Mouse (Mus musculus): ENCODE data around the gene Crkl. TPM values are rescaled to one million over a fixed set of nuclear protein-coding genes. Genes with fewer than 3 reads are reported as not detected.

Crkl gene
- polyA plus RNA-seq (2015; fragmentation: Nextera tagmentation; extraction: Ambion mirVana): 43.2 and 52.2 TPM in 2 replicates

- peak; percentile 98 for ATAC-seq (replicated peaks; ENCODE audit: extremely low read depth, insufficient read depth, low FRiP score)
- Histone ChIP-seq H3K4me1 (ENCODE audit: control insufficient read depth, insufficient read depth, low read length) (peaks cover 17% of the 10 kb centered on the region), H3K4me2 (ENCODE audit: low read depth, low read length) (peak within 1 kb of the TSS; percentile 92), H3K27me3 (ENCODE audit: control insufficient read depth, insufficient read depth, low read length) (no peaks in the 10 kb centered on the region), H3K9me3 (replicated peaks; ENCODE audit: control insufficient read depth, low read length) (no peaks in the 10 kb centered on the region), H3K9ac (ENCODE audit: low read length) (peak within 1 kb of the TSS; percentile 90), H3K27ac (ENCODE audit: low read length) (peak within 1 kb of the TSS; percentile 93), H3K4me3 (ENCODE audit: low read length) (peak within 1 kb of the TSS; percentile 87), H3K36me3 (ENCODE audit: control insufficient read depth, insufficient read depth) (peaks cover 4% of the 10 kb centered on the region; the same call in 1 of the 2 replicates)
- WGBS: under 1% methylated on average over 63 of the region's 63 CpGs
Observed at GRCm38 (mm10) chr16:17451541-17452372, at the start of gene Crkl. Gene Crkl, plus strand, starts transcription at chr16:17451987.

GRCm38 (mm10) chr16:17402855-17403254, 48.9 kb upstream of the Crkl start:
- ATAC-seq (replicated peaks; ENCODE audit: extremely low read depth, insufficient read depth, low FRiP score): no peak
- Histone ChIP-seq H3K4me2 (ENCODE audit: low read depth, low read length) (no peak overlapping the region), H3K9me3 (replicated peaks; ENCODE audit: control insufficient read depth, low read length) (no peaks in the 10 kb centered on the region), H3K36me3 (ENCODE audit: control insufficient read depth, insufficient read depth) (peaks cover 3% of the 10 kb centered on the region; the same call in 1 of the 2 replicates), H3K27me3 (ENCODE audit: control insufficient read depth, insufficient read depth, low read length) (no peaks in the 10 kb centered on the region), H3K9ac (ENCODE audit: low read length) (no peak overlapping the region), H3K4me3 (ENCODE audit: low read length) (no peak overlapping the region), H3K4me1 (ENCODE audit: control insufficient read depth, insufficient read depth, low read length) (peaks cover 12% of the 10 kb centered on the region), H3K27ac (ENCODE audit: low read length) (no peak overlapping the region)
- WGBS: 60% methylated on average over 1 of the region's 1 CpGs

GRCm38 (mm10) chr16:17405271-17405696, 46.5 kb upstream of the Crkl start:
- Histone ChIP-seq H3K27me3 (ENCODE audit: control insufficient read depth, insufficient read depth, low read length) (no peaks in the 10 kb centered on the region), H3K9me3 (replicated peaks; ENCODE audit: control insufficient read depth, low read length) (no peaks in the 10 kb centered on the region), H3K27ac (ENCODE audit: low read length) (peak overlapping the region; percentile 79), H3K4me2 (ENCODE audit: low read depth, low read length) (peak overlapping the region; percentile 89), H3K4me1 (ENCODE audit: control insufficient read depth, insufficient read depth, low read length) (peaks cover 18% of the 10 kb centered on the region), H3K9ac (ENCODE audit: low read length) (peak overlapping the region; percentile 79), H3K4me3 (ENCODE audit: low read length) (peak overlapping the region; percentile 69), H3K36me3 (ENCODE audit: control insufficient read depth, insufficient read depth) (peaks cover 3% of the 10 kb centered on the region; the same call in 1 of the 2 replicates)
- WGBS: under 1% methylated on average over 22 of the region's 22 CpGs
- ATAC-seq (replicated peaks; ENCODE audit: extremely low read depth, insufficient read depth, low FRiP score): peak; percentile 72

- peaks cover 3% of the 10 kb centered on the region; the same call in 1 of the 2 replicates for H3K36me3 ChIP-seq (ENCODE audit: control insufficient read depth, insufficient read depth)
- H3K4me3 ChIP-seq (ENCODE audit: low read length): peak within 1 kb of the TSS; percentile 69
- peak within 1 kb of the TSS; percentile 79 for H3K27ac ChIP-seq (ENCODE audit: low read length)
- H3K9ac ChIP-seq (ENCODE audit: low read length): peak within 1 kb of the TSS; percentile 79
- ATAC-seq (replicated peaks; ENCODE audit: extremely low read depth, insufficient read depth, low FRiP score): peak; percentile 96
- no peaks in the 10 kb centered on the region for H3K9me3 ChIP-seq (replicated peaks; ENCODE audit: control insufficient read depth, low read length)
- peak within 1 kb of the TSS; percentile 89 for H3K4me2 ChIP-seq (ENCODE audit: low read depth, low read length)
- H3K27me3 ChIP-seq (ENCODE audit: control insufficient read depth, insufficient read depth, low read length): no peaks in the 10 kb centered on the region
- WGBS: under 1% methylated on average over 62 of the region's 69 CpGs
- H3K4me1 ChIP-seq (ENCODE audit: control insufficient read depth, insufficient read depth, low read length): peaks cover 19% of the 10 kb centered on the region
Observed at GRCm38 (mm10) chr16:17405736-17406443, 45.9 kb upstream of the Crkl start, which contains the start of the genes Snap29 and Pi4ka. Gene Snap29, plus strand, starts transcription at chr16:17405986. Gene Pi4ka, minus strand, starts transcription at chr16:17406314.

GRCm38 (mm10) chr16:17406512-17407231, 45.1 kb upstream of the Crkl start:
- Histone ChIP-seq H3K9ac (ENCODE audit: low read length) (peak overlapping the region; percentile 79), H3K27ac (ENCODE audit: low read length) (no peak overlapping the region; the same call in 1 of the 2 replicates), H3K27me3 (ENCODE audit: control insufficient read depth, insufficient read depth, low read length) (no peaks in the 10 kb centered on the region), H3K4me2 (ENCODE audit: low read depth, low read length) (peak overlapping the region; percentile 79), H3K4me1 (ENCODE audit: control insufficient read depth, insufficient read depth, low read length) (peaks cover 19% of the 10 kb centered on the region), H3K36me3 (ENCODE audit: control insufficient read depth, insufficient read depth) (peaks cover 3% of the 10 kb centered on the region; the same call in 1 of the 2 replicates), H3K9me3 (replicated peaks; ENCODE audit: control insufficient read depth, low read length) (no peaks in the 10 kb centered on the region), H3K4me3 (ENCODE audit: low read length) (peak overlapping the region; percentile 69)
- ATAC-seq (replicated peaks; ENCODE audit: extremely low read depth, insufficient read depth, low FRiP score): no peak
- WGBS: 26% methylated on average over 9 of the region's 9 CpGs

- no peak for ATAC-seq (replicated peaks; ENCODE audit: extremely low read depth, insufficient read depth, low FRiP score)
- Histone ChIP-seq H3K9me3 (replicated peaks; ENCODE audit: control insufficient read depth, low read length) (no peaks in the 10 kb centered on the region), H3K36me3 (ENCODE audit: control insufficient read depth, insufficient read depth) (no peaks in the 10 kb centered on the region), H3K4me2 (ENCODE audit: low read depth, low read length) (no peak overlapping the region), H3K9ac (ENCODE audit: low read length) (no peak overlapping the region), H3K27ac (ENCODE audit: low read length) (no peak overlapping the region), H3K4me3 (ENCODE audit: low read length) (no peak overlapping the region), H3K4me1 (ENCODE audit: control insufficient read depth, insufficient read depth, low read length) (peaks cover 19% of the 10 kb centered on the region), H3K27me3 (ENCODE audit: control insufficient read depth, insufficient read depth, low read length) (no peaks in the 10 kb centered on the region)
- WGBS: 91% methylated on average over 2 of the region's 2 CpGs
Observed at GRCm38 (mm10) chr16:17409046-17409445, 42.7 kb upstream of the Crkl start.

GRCm38 (mm10) chr16:17410209-17410608, 41.6 kb upstream of the Crkl start:
- H3K27me3 ChIP-seq (ENCODE audit: control insufficient read depth, insufficient read depth, low read length): no peaks in the 10 kb centered on the region
- H3K9ac ChIP-seq (ENCODE audit: low read length): 0 out of 2 replicates have a peak overlapping the region, but pooled peaks have one; percentile 5
- H3K4me2 ChIP-seq (ENCODE audit: low read depth, low read length): no peak overlapping the region
- H3K27ac ChIP-seq (ENCODE audit: low read length): no peak overlapping the region
- WGBS: 29% methylated on average over 4 of the region's 4 CpGs
- H3K36me3 ChIP-seq (ENCODE audit: control insufficient read depth, insufficient read depth): no peaks in the 10 kb centered on the region
- H3K9me3 ChIP-seq (replicated peaks; ENCODE audit: control insufficient read depth, low read length): no peaks in the 10 kb centered on the region
- peaks cover 16% of the 10 kb centered on the region for H3K4me1 ChIP-seq (ENCODE audit: control insufficient read depth, insufficient read depth, low read length)
- no peak overlapping the region for H3K4me3 ChIP-seq (ENCODE audit: low read length)
- ATAC-seq (replicated peaks; ENCODE audit: extremely low read depth, insufficient read depth, low FRiP score): no peak

GRCm38 (mm10) chr16:17423021-17423420, 28.8 kb upstream of the Crkl start:
- Histone ChIP-seq H3K36me3 (ENCODE audit: control insufficient read depth, insufficient read depth) (peaks cover 26% of the 10 kb centered on the region), H3K27me3 (ENCODE audit: control insufficient read depth, insufficient read depth, low read length) (no peaks in the 10 kb centered on the region)
- ATAC-seq (replicated peaks; ENCODE audit: extremely low read depth, insufficient read depth, low FRiP score): no peak

More at GRCm38 (mm10) chr16:17423021-17423420, 28.8 kb upstream of the Crkl start:
- Histone ChIP-seq H3K9ac (ENCODE audit: low read length) (no peak overlapping the region), H3K4me3 (ENCODE audit: low read length) (no peak overlapping the region), H3K4me2 (ENCODE audit: low read depth, low read length) (no peak overlapping the region), H3K27ac (ENCODE audit: low read length) (no peak overlapping the region), H3K4me1 (ENCODE audit: control insufficient read depth, insufficient read depth, low read length) (no peaks in the 10 kb centered on the region), H3K9me3 (replicated peaks; ENCODE audit: control insufficient read depth, low read length) (no peaks in the 10 kb centered on the region)
- 78% methylated on average over 3 of the region's 3 CpGs for WGBS

All from heart, embryonic 16.5 days (tissue).